Comparison of ENCODE assay signal across 23 mouse cellular contexts in genomic region chr14:120257483-120257882, GRCm38 (mm10). TPM values are rescaled to one million over a fixed set of nuclear protein-coding genes. Genes with fewer than 3 reads are reported as not detected.
DNase-seq lines count a peak whose midpoint lies in the region; ATAC-seq and TF ChIP-seq lines count a peak whose summit lies in the region.
"Had no signal": no experiment of that assay in that cellular context is flagged by ENCODE, and none has a peak within 500 bp of the region (broad histone marks: within the 10 kb centered on the region; RNA-seq: fewer than 3 reads in every experiment).

No protein-coding gene starts in this region.

- H3K79me2 ChIP-seq in liver, adult 2 months (ENCODE audit: control insufficient read depth, insufficient read depth, low read length) = no peaks in the 10 kb centered on the region

- H3K27me3 ChIP-seq in liver, adult 2 months (ENCODE audit: control insufficient read depth, insufficient read depth, low read length) = no peaks in the 10 kb centered on the region
- no peaks in the 10 kb centered on the region for H3K27me3 ChIP-seq in intestine, embryonic 14.5 days (replicated peaks; ENCODE audit: control insufficient read depth, insufficient read depth, low read length)
- no peaks in the 10 kb centered on the region for H3K27me3 ChIP-seq in liver, embryonic 15.5 days
- H3K27me3 ChIP-seq in stomach, embryonic 15.5 days (replicated peaks) = no peaks in the 10 kb centered on the region
- H3K27me3 ChIP-seq: heart, embryonic 15.5 days; Patski had no signal

- intact Hi-C loops in left cerebral cortex, postnatal 4 days (cut with DNase I) = no loop called here

- H3K9me3 ChIP-seq in intestine, embryonic 14.5 days (ENCODE audit: control insufficient read depth, low read length) = no peaks in the 10 kb centered on the region
- no peaks in the 10 kb centered on the region for H3K9me3 ChIP-seq in liver, embryonic 15.5 days (replicated peaks)
- no peaks in the 10 kb centered on the region for H3K9me3 ChIP-seq in stomach, embryonic 15.5 days
- H3K9me3 ChIP-seq: forebrain, embryonic 10.5 days; heart, embryonic 15.5 days had no signal

- no peak overlapping the region for H3K9ac ChIP-seq in liver, adult 2 months (ENCODE audit: low read depth, low read length)
- no peak overlapping the region for H3K9ac ChIP-seq in intestine, embryonic 14.5 days (ENCODE audit: low read length)
- H3K9ac ChIP-seq in liver, embryonic 15.5 days = no peak overlapping the region
- H3K9ac ChIP-seq in stomach, embryonic 15.5 days = no peak overlapping the region
- H3K9ac ChIP-seq: forebrain, postnatal 0 days; heart, embryonic 15.5 days; hindbrain, embryonic 14.5 days had no signal

- no peak for TF ChIP-seq POLR2A in liver, adult 2 months (IDR thresholded peaks at IDR 0.05; ENCODE audit: extremely low read depth, insufficient read depth, low read length)

- peak; percentile 92 for DNase-seq in liver, adult 2 months (ENCODE audit: extremely low read depth, low read depth, low spot score)
- DNase-seq in liver = no peak
- DNase-seq in intestine, embryonic 14.5 days (ENCODE audit: low spot score) = no peak
- DNase-seq in right cerebral cortex, postnatal 25 days = no peak
- no peak for DNase-seq in spleen, postnatal 4 days (ENCODE audit: low spot score in 2 of 2)
- no peak for DNase-seq in left cerebral cortex, postnatal 4 days
- DNase-seq: adrenal gland, adult 2 months; cerebellum, adult 11 months; cerebellum, adult 9-11 months; forebrain, postnatal 0 days; gastrocnemius, postnatal 25 days; heart, adult 2 months; heart, postnatal 36 days; right cerebral cortex, postnatal 4 days had no signal

- 14% methylated on average over 6 of the region's 6 CpGs for WGBS in liver, adult 2 months
- WGBS in intestine, embryonic 14.5 days = 32% methylated on average over 6 of the region's 6 CpGs
- WGBS in liver, embryonic 15.5 days (ENCODE audit: insufficient replicate concordance) = 66% methylated on average over 6 of the region's 6 CpGs
- 24% methylated on average over 6 of the region's 6 CpGs for WGBS in stomach, embryonic 15.5 days

- ATAC-seq in intestine, embryonic 14.5 days (replicated peaks; ENCODE audit: low FRiP score, low TSS enrichment, low read depth) = peak; percentile 72; the same call in 1 of the 2 replicates
- ATAC-seq in liver, embryonic 15.5 days (ENCODE audit: insufficient read depth) = no peak
- ATAC-seq in stomach, embryonic 15.5 days (ENCODE audit: insufficient read depth, low FRiP score, low read depth) = no peak
- ATAC-seq: CD4-positive, CD25-positive, alpha-beta regulatory T cell, adult 4 months; forebrain, postnatal 0 days; inflammation-experienced regulatory T-cells, adult 6 months; Patski had no signal

- no peak for TF ChIP-seq CTCF in liver, adult 2 months (IDR thresholded peaks at IDR 0.05; ENCODE audit: low read depth, low read length)

- H3K27ac ChIP-seq in liver, adult 2 months (replicated peaks; ENCODE audit: insufficient read depth, low read depth, low read length) = peak overlapping the region; percentile 80
- H3K27ac ChIP-seq in intestine, embryonic 14.5 days (ENCODE audit: low read depth) = 0 out of 2 replicates have a peak overlapping the region, but pooled peaks have one; percentile 36
- no peak overlapping the region for H3K27ac ChIP-seq in liver, embryonic 15.5 days (replicated peaks)
- H3K27ac ChIP-seq in stomach, embryonic 15.5 days = no peak overlapping the region
- H3K27ac ChIP-seq: forebrain, embryonic 10.5 days; heart, adult 2 months; heart, embryonic 15.5 days; hindbrain, embryonic 14.5 days; macrophage had no signal

- H3K4me2 ChIP-seq in intestine, embryonic 14.5 days (ENCODE audit: low read length) = peak overlapping the region; percentile 24
- H3K4me2 ChIP-seq in liver, embryonic 15.5 days = peak overlapping the region; percentile 0; the same call in 1 of the 2 replicates
- H3K4me2 ChIP-seq in stomach, embryonic 15.5 days = peak overlapping the region; percentile 38
- H3K4me2 ChIP-seq: heart, embryonic 15.5 days; hindbrain, embryonic 14.5 days had no signal

- H3K4me1 ChIP-seq in liver, adult 2 months (ENCODE audit: control insufficient read depth, insufficient read depth, low read length) = peaks cover 10% of the 10 kb centered on the region
- peaks cover 12% of the 10 kb centered on the region for H3K4me1 ChIP-seq in intestine, embryonic 14.5 days (replicated peaks; ENCODE audit: control insufficient read depth, insufficient read depth, low read length)
- no peaks in the 10 kb centered on the region for H3K4me1 ChIP-seq in liver, embryonic 15.5 days (replicated peaks)
- H3K4me1 ChIP-seq in stomach, embryonic 15.5 days = no peaks in the 10 kb centered on the region
- H3K4me1 ChIP-seq: forebrain, embryonic 10.5 days; heart, embryonic 15.5 days had no signal

- H3K36me3 ChIP-seq in liver, adult 2 months (ENCODE audit: control insufficient read depth, insufficient read depth, low read length) = no peaks in the 10 kb centered on the region
- H3K36me3 ChIP-seq in intestine, embryonic 14.5 days (ENCODE audit: control insufficient read depth, insufficient read depth, low read length) = no peaks in the 10 kb centered on the region
- H3K36me3 ChIP-seq in liver, embryonic 15.5 days (replicated peaks) = no peaks in the 10 kb centered on the region
- H3K36me3 ChIP-seq in stomach, embryonic 15.5 days = no peaks in the 10 kb centered on the region
- H3K36me3 ChIP-seq: forebrain, embryonic 10.5 days; heart, embryonic 15.5 days had no signal

- no peak overlapping the region; the same call in 1 of the 2 replicates for H3K4me3 ChIP-seq in liver, adult 2 months (ENCODE audit: insufficient read depth, low read depth, low read length)
- H3K4me3 ChIP-seq in intestine, embryonic 14.5 days (ENCODE audit: low read depth, low read length) = no peak overlapping the region
- H3K4me3 ChIP-seq in liver, embryonic 15.5 days (replicated peaks) = no peak overlapping the region
- H3K4me3 ChIP-seq in stomach, embryonic 15.5 days (replicated peaks) = no peak overlapping the region
- H3K4me3 ChIP-seq: forebrain, embryonic 10.5 days; heart, adult 2 months; heart, embryonic 15.5 days had no signal

RNA-seq across cellular contexts. Expression of gene Mbnl2, which starts 18.0 kb away (rescaled TPM):
- 32.2 and 35.2 TPM in 2 replicates for total RNA-seq in liver, adult 2 months (2014; rRNA removed)
- 16.4 and 17.5 TPM in 2 replicates for polyA plus RNA-seq in liver, adult 2 months (2012; rRNA removed)
- 111 and 118 TPM in 2 replicates for polyA plus RNA-seq in intestine, embryonic 14.5 days (2014; fragmentation: Nextera tagmentation; extraction: Ambion mirVana)
- 15.1 and 15.3 TPM in 2 replicates for polyA plus RNA-seq in liver, embryonic 15.5 days (2015; fragmentation: Nextera tagmentation; extraction: Ambion mirVana)
- polyA plus RNA-seq in stomach, embryonic 15.5 days (2015; fragmentation: Nextera tagmentation; extraction: Ambion mirVana) = 109 and 116 TPM in 2 replicates
- 10 to 100 TPM; 39.9 to 41.2 TPM for total RNA-seq in left cerebral cortex, postnatal 4 days (2021)

Comparison
In these comparisons a context has a peak if more than half of its experiments do, and no peak if none do; other contexts are left out.
1. H3K27ac ChIP-seq: peak in liver, adult 2 months (single experiment) and intestine, embryonic 14.5 days (single experiment); none in liver, embryonic 15.5 days (single experiment) and stomach, embryonic 15.5 days (single experiment).
2. Peak in every context shown above with its lines, with median percentiles within 50 percentile points of each other: H3K4me2 ChIP-seq.